Mouse (Mus musculus): Measurements from ENCODE around the gene Irf2bp1.

The Irf2bp1 gene

DNA sequence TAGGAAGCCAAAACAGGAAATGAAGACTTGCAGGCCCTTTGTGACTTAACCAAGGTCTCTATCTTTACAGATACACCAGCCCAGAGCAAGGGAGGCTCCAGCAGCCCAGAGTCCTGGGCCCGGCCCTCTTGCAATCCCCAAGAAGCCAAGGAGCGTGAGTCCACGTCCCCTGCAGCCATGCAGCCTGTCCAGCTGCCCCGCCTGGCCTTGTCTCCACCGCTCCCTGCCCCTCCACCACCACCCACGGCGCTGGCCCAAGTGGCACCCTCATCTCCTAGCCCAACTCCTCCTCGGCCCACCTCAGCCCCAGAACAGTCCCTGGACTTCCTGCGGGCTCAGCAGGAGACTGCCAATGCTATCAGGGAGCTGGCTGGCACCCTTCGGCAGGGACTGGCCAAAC is 3.4 kb upstream of the Irf2bp1 start:
- no peak for DNase-seq (ENCODE audit: low read depth in 1 of 2, low spot score in 2 of 2)

DNA sequence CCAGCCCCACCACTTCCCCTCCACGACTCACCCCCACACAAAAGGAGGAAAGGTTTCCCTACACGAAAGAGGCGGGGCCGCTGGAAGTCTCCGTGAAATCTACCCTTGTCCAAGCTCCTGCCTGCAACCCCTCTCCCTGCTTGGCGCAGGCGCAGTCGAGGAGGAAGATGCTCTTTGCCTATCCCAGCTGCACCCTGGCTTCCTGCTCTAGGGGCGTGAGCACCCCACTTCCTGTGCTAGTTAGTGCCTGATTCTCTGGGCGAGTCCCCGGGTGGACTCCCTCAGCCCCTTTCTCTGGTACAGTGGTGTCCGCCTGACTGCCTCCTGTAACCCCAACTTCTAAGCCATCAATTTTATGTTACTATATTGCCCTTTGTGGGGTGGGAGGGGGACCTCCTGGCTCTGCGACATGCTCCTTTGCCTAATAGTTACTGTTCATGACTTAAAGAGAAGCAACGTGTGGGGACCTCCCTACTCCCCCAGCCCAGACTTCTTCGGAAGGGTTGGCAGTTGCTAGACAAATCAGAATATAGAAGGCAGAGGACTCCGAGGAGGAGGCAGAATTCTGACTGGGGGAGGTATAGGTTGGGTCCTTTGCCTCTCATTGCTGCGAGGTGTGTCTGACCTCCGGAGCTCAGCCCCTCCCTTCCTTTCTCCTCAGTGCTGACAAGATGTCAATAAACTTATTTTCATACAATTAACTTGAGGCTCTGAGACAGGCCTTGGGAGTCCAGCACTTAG is 2.6 kb upstream of the Irf2bp1 start:
- DNase-seq (ENCODE audit: low read depth in 1 of 2, low spot score in 2 of 2) = no peak

DNA sequence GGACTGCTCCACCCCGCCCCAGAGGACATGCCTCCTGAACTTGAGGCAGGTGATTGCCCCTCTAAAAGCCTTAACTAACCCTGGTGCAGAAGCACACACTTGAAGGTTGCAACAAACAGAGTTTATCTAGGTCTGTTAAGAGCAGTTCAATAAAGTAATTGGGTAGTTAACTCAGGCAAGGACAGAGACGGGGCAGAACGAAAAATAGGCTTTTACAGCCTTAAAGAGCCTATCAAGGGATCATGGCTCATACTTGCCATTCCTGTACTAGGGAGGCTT is 2.1 kb upstream of the Irf2bp1 start:
- no peak for DNase-seq (ENCODE audit: low read depth in 1 of 2, low spot score in 2 of 2)

DNA sequence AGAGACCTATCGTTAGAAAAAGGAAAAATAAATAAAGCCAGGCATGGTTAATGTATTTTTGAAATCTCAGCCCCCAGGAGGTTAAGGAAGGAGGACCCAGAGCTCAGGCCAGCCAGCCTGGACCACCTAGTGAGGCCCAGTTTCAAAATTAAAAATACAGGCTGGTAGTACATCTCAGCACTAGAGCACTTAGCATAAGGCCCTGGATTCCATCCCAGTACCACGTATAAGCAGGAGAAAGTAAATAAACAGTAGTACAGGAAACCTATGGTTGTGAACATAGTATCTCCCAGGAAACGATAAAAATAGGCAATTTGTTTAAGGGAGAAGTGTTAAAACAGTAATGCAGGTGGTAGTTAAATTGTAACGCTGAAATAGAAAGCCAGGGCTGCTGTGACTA is 1.7 kb upstream of the Irf2bp1 start:
- no peak for DNase-seq (ENCODE audit: low read depth in 1 of 2, low spot score in 2 of 2)

DNA sequence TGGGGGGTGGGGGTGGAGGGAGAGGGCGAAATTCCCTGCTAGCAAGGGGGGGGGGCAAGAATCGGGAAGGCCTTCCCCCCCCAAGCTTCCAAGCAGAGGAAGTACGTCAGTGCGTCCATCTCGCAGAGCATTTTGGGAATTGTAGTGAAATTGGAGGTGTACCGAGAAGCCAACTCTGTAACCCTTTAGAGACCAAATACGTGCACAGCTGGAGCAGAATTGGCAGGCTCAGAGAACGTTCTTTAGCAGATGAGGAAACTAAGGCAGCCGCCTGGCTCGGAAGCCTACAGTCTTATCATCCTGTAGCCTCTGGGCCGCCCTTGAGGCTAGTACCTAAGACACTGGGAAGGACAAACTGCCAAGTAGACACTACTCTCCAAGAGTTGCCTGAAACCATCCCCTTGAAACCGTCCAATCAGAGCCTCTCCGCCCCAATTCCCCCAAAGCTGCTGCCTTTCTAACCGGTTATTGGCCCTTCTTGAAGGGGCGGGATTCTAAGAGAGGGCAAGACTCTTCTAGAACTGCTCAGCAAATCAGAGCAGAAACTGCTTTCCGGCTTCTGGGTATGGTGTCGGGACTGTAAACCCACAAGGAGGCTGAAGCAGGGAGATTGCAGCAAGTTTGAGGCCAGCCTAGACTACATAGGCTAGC is 871 bp upstream of the Irf2bp1 start:
- DNase-seq (ENCODE audit: low read depth in 1 of 2, low spot score in 2 of 2) = no peak

DNA sequence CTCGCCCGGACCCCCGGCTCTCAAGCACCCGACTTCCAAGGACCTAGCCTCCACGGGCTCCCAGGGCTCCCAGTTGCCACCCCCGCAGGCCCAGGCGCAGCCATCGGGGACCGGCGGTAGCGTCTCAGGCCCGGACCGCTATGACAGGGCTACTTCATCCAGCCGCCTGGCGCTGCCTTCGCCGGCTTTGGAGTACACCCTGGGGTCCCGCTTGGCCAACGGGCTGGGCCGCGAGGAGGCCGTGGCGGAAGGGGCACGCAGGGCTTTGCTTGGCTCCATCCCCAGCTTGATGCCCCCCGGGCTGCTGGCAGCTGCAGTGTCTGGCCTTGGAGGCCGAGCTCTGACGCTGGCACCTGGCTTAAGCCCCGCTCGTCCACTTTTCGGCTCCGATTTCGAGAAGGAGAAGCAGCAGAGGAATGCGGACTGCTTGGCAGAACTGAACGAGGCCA is 811 bp downstream of the Irf2bp1 start:
- no peak for DNase-seq (ENCODE audit: low read depth in 1 of 2, low spot score in 2 of 2)

DNA sequence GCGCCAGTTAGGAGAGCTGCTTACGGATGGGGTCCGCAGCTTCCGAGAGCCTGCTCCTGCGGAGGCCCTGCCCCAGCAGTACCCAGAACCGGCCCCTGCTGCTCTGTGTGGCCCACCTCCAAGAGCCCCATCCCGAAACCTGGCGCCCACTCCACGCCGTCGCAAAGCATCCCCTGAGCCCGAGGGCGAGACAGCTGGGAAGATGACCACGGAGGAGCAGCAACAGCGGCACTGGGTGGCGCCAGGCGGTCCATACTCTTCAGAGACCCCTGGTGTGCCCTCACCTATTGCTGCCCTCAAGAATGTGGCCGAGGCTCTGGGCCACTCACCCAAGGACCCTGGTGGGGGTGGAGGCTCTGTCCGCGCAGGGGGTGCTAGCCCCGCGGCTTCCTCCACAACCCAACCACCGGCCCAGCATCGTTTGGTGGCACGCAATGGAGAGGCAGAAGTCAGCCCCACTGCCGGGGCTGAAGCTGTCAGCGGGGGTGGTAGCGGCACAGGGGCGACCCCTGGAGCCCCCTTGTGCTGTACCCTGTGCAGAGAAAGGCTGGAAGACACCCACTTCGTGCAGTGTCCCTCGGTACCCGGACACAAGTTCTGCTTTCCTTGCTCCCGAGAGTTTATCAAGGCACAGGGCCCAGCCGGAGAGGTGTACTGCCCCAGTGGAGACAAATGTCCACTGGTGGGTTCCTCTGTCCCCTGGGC is 1.7 kb downstream of the Irf2bp1 start:
- no peak for DNase-seq (ENCODE audit: low read depth in 1 of 2, low spot score in 2 of 2)

DNA sequence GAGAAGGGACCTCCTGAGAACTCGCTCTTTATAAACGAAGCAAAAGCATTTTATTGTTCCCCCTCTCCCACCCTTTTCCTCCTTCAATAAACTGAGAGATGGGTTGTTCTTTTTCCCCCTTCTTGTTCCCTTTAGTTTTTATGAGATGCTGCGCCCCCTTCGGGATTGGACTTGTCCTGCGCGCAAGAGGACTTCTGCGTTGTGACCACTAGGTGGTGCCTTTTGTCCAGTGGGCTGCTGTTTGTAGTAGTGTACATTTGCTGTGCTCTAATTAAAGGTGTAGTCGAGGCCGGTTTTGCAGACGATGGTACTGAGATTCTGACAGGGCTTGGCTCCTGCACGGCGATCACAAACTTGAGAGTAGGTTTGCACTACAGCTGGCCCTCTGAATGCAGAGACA is 2.6 kb downstream of the Irf2bp1 start:
- peak in 1 of 2 experiments; percentile 76 for DNase-seq (ENCODE audit: low read depth in 1 of 2, low spot score in 2 of 2)

DNA sequence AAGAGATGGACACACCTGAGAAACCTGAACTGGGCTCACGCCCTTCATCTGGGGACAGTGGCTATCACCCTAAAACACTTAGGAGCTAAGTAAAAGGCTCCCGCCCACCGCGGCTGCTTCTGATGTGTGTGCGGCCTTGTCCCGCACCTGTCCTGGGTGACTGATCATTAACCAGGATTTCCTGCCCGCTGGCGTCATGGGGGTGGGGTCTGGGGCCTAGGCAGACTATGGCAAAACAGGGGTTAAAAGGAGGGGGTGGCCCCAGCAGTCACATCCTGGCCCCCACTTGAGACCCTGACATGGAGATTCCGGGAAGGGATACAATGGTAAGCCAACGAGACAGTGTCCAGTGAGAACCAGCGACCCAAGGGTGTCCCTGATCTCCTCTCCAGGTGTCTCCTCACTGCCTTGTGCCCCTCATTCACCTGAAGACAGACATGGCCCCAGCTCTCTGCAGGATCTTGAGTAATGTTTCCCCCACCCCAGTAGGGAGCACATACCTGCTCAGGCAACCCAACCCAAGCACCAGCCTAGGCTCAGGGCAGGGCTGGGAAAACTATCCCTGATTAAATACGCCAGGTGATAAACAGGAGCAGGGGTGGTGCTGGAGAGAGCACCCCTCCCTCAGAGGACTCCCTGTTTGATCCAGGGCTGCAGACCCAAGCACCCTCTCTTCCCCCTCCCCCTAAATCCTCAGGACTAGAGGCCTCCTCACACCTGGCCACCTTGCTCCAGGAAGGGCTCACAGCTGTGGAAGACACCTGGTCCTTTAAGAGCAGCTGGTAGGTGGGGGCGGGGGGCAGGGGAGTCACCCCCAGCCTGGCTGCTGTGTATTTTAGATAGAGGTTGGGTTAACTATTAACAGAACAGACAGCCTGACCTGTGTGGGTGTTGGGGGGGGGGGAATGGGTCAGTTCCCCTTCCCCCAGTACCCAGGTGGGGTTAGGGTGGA is 3.5 kb downstream of the Irf2bp1 start:
- no peak for DNase-seq (ENCODE audit: low read depth in 1 of 2, low spot score in 2 of 2)

DNA sequence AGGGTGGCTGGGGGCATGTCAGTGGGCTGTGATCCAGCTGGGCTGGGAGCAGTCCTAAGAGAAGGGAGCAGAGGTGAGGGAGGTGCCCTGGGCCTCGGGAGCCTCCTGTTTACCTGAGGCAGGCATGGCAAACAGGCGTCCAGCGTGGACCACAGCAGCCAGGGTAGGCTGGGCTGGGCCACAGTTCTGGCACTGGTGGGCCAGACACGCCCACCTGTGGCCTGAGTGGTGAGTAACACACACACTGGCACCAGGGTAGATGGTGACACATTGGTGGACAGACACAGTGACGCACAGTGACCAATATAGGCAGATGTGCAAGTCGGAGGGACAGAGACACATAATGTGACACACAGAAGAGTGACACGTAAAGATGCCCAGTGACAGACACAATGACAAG is 6.7 kb downstream of the Irf2bp1 start:
- DNase-seq (ENCODE audit: low read depth in 1 of 2, low spot score in 2 of 2) = no peak

DNA sequence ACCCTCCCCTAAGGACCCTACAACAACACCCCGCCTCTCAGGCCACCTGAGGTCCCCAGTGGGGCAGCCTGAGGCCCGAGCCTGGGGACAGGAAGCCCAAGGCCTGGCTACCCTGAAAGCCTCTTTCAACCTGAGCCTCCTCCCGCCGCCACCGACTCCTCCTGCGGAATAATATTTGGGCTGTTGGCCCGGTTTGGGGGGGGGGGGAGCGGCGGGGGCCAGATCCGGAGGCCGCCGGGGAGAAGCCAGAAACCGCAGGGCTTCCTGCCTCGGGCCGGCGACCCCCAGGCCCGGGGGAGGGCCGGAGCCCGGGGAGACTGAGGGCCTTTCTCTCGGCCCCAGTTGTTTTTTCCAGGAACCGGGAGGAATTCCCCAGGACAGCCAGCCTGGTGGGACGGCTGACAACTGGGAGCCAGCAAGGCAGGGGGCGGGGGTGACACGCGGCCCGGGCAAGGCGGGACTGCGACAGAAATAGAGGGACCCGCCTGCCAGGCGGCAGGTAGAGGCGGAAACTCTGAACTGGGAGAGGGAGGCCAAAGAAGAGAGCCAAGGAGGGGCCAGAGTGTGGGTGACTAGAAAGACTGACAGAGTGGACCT is 8.3 kb downstream of the Irf2bp1 start:
- no peak for DNase-seq (ENCODE audit: low read depth in 1 of 2, low spot score in 2 of 2)

DNA sequence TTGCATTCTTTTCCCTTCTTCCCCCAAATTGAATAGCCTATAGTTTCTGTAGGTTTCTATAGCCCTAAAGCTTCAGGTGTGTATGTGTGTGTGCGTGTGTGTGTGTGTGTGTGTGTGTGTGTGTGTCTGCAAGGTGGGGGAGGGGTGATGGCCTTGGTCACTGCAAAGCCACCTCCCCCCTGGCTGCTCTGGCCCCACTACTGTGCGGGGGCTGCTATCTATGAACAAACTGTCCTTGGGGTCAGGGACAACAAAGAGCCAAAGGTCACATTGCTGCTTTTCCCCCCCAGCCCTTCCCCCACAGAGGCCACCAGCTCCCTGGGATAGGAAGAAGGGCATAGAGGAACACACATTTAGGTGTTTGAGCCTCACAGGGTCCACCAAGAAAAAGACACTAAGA is 9.0 kb downstream of the Irf2bp1 start:
- no peak for DNase-seq (ENCODE audit: low read depth in 1 of 2, low spot score in 2 of 2)

DNA sequence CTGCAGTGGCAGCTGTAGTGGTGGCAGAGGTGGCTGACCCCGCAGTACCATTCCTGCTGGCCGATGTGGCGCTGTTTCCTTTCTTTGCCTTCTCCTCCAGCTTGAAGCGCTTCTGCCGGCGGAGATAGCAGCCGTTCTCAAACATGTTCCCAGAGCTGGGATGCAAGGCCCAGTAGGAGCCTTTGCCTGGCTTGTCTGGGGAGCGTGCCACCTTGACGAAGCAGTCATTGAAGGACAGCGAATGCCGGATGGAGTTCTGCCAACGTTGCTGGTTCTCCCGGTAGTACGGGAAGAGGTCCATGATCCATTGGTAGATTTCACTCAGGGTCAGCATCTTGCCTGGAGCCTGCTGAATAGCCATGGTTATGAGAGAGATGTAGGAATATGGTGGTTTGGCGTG is 10.6 kb downstream of the Irf2bp1 start:
- DNase-seq (ENCODE audit: low read depth in 1 of 2, low spot score in 2 of 2) = no peak

DNA sequence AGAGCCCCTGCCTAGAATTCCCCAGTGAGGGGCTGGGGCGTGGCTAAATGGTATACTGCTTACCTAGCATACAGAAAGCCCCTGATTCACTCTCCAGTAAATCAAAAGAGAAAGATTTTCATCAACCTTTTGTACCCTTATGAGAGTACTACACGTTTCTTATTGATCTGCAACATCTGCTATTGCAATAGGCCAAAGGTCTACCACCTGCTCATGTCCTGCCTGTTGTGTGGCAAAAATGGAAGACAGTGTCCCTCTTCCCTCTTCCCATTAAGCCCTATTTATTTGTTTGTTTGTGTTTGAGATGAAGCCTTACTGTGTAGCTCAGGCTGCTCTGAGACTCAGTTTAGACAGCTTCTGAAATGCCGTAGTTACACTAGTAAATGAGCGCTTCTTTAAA is 12.2 kb downstream of the Irf2bp1 start:
- no peak for DNase-seq (ENCODE audit: low read depth in 1 of 2, low spot score in 2 of 2)

DNA sequence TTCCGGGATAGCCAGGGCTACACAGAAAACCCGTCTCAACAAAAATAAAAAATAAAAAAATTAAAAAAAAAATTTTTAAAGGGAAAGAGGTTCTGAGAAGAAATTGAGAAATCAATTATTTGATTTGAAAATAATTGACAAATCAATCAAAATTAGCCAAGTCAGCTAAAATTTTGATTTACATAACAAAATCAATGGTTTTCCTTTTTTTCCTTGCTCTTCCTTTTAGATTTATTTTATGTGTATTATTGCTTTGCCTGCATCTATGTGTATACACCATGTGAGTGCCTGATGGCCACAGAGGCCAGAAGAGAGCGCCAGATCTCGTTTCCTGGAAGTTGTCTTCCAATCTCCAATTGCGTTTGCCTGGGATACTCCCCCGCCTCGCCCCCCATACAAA is 14.1 kb downstream of the Irf2bp1 start:
- DNase-seq (ENCODE audit: low read depth in 1 of 2, low spot score in 2 of 2) = no peak

DNA sequence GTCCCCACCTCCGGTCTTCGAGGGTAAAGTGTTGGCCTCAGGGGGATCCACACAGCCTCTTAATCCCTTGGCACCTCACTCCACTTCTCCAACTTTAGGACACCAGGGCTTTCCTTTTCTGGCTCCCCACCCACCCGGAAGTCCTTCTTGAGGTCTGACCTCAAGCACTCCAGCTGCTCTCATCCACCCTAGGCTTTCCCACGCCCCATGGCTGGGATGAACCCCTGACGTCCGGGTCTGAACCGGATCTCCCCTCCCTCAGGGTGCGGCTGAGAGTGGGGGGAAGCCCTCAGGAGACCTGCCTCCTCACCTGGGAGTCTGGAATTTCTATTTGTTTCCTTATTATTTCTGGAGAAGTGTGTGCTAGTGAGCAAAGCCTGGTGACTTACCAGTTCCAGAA is 17.2 kb downstream of the Irf2bp1 start:
- no peak for DNase-seq (ENCODE audit: low read depth in 1 of 2, low spot score in 2 of 2)

DNA sequence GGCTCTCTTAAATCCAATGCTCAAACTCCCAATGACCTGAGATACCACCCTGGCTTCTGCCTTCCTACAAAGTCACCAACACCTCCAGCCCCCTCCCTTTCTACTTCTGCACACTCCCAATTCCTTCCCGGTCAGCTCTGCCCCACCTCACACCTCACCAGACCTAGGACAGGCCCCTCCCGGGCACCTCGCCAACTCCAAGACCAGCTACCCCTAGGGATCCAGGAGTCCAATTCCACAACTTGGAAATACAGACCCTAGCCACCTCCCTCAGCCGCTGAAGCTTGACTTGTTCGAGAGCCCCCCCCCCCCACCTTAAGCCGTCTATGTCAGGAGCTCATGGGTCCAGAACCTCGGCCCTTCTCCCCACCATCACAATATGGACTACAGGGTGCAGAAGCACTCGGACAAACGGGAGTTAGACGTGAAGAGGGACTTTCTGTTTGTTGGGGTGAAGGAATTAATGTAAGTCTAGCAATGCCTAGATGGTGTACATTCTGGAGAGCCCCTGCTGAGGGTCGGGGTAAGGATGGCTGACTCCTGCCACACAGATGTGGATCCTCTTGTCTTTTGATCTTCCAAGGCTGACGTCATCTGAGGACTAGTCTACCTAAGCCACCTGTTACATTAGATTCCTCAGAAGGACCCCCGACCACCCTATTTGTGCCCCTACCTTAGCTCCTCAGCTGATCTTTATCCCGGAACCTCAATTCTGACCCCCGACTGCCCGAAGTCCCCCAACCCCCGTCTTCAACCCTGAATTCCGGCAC is 18.5 kb downstream of the Irf2bp1 start:
- DNase-seq (ENCODE audit: low read depth in 1 of 2, low spot score in 2 of 2) = no peak

DNA sequence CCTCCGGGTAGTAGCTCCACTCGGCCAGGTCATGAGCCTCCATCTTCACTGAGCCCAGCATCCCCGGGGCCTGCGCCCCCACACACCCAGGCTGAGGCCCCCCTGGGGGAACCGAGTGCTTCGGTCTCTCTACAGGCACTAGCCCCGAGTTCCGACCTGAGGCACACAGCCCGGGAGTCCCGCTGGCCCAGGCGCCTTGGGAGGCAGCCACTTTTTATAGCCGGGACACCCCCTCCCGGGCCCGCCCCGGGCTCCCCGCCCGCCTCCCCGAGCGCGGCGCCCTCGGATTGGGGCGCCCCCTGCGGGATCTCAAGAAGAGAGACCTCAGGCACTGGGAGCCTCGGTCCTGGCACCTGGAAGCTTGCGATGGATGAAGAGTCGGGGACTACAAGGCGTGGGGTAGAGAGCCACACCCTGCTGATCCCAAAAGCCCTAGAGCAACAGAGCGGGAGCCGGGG is 19.5 kb downstream of the Irf2bp1 start, which contains the start of gene Foxa3:
TSS of gene Foxa3 (minus strand) at position 182 of the 458 bp plus-strand sequence.
- no peak for DNase-seq (ENCODE audit: low read depth in 1 of 2, low spot score in 2 of 2)

DNA sequence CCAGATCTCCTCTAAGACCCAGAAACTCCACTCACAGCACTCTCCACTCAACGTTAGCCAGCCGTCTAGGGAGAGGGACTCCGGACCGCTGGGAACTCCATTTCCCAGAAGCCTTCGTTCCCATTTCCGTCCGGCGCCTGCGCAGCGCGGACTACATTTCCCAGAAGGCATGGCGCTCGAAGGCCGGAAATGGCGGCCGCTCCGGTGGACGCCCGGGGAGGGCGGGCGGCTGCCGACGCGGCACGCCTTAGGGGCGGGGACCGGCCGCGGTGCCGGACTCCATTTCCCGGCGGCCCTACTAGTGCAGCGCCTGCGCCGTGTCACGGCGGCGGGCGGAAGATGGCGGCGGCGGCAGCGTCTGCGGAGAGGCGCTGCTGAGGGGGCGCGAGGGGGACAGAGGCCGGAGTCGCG is 20.3 kb downstream of the Irf2bp1 start, which contains the start of gene Sympk:
TSS of gene Sympk (plus strand) at position 282 of the 411 bp plus-strand sequence.
- DNase-seq (ENCODE audit: low read depth in 1 of 2, low spot score in 2 of 2) = peak; percentile 91 to 93

All from monocyte, adult 2 months (primary cell).